In genomic region chr6:144910392-144910791, GRCm38 (mm10) we compare ENCODE assay signal across 25 mouse cellular contexts.
DNase-seq lines count a peak whose midpoint lies in the region; ATAC-seq and TF ChIP-seq lines count a peak whose summit lies in the region.
"Had no signal": no experiment of that assay in that cellular context is flagged by ENCODE, and none has a peak within 500 bp of the region (broad histone marks: within the 10 kb centered on the region; RNA-seq: fewer than 3 reads in every experiment).

No protein-coding gene starts in this region.

- H3K27ac ChIP-seq in midbrain, embryonic 11.5 days (ENCODE audit: low read depth, low read length), result no peak overlapping the region
- no peak overlapping the region for H3K27ac ChIP-seq in midbrain, embryonic 16.5 days (ENCODE audit: low read length)
- no peak overlapping the region for H3K27ac ChIP-seq in CH12.LX (ENCODE audit: insufficient read depth, low read depth)
- no peak overlapping the region for H3K27ac ChIP-seq in lung, postnatal 0 days (ENCODE audit: low read length)
- H3K27ac ChIP-seq: embryonic facial prominence, embryonic 10.5 days; embryonic facial prominence, embryonic 13.5 days; forebrain, embryonic 12.5 days; forebrain, embryonic 15.5 days; heart, embryonic 10.5 days; heart, embryonic 13.5 days; hindbrain, embryonic 13.5 days had no signal

- H3K4me3 ChIP-seq in midbrain, embryonic 11.5 days (ENCODE audit: low read depth, low read length), result no peak overlapping the region
- H3K4me3 ChIP-seq in midbrain, embryonic 16.5 days (ENCODE audit: low read depth, low read length), result no peak overlapping the region
- no peak overlapping the region for H3K4me3 ChIP-seq in CH12.LX (replicated peaks in 1 of 3; ENCODE audit: low read depth in 2 of 3, low read length in 2 of 3, poor library complexity in 1 of 3)
- no peak overlapping the region for H3K4me3 ChIP-seq in lung, postnatal 0 days (ENCODE audit: low read depth, low read length)
- H3K4me3 ChIP-seq: embryonic facial prominence, embryonic 10.5 days; embryonic facial prominence, embryonic 13.5 days; erythroblast, embryonic 14.5 days; forebrain, embryonic 12.5 days; forebrain, embryonic 15.5 days; heart, embryonic 10.5 days; heart, embryonic 13.5 days; hindbrain, embryonic 13.5 days had no signal

- WGBS in midbrain, embryonic 11.5 days, result 91% methylated on average over 6 of the region's 6 CpGs
- 83% methylated on average over 6 of the region's 6 CpGs for WGBS in midbrain, embryonic 16.5 days
- 55% methylated on average over 6 of the region's 6 CpGs for WGBS in lung, postnatal 0 days

- peak; percentile 0 for TF ChIP-seq RAD21 in CH12.LX (IDR thresholded peaks at IDR 0.05; ENCODE audit: low read depth, low read length)

- no peak for TF ChIP-seq CTCF in CH12.LX (conservative IDR thresholded peaks at IDR 0.05 in 1 of 2, IDR thresholded peaks at IDR 0.05 in 1 of 2; ENCODE audit: low read depth in 2 of 2, low read length in 2 of 2)
- no peak for TF ChIP-seq CTCF in lung, postnatal 0 days (IDR thresholded peaks at IDR 0.05)

- no peaks in the 10 kb centered on the region for H3K79me2 ChIP-seq in CH12.LX (replicated peaks; ENCODE audit: control insufficient read depth, extremely low read depth, insufficient read depth, poor library complexity, severe bottlenecking)

- in situ Hi-C loops in CH12.LX (cut with MboI; ENCODE audit: low pct_ligation_motif_present, low pct_unique_long_range_greater_than_20kb, low sequenced_read_pairs), result no loop called here

- no peaks in the 10 kb centered on the region for H3K27me3 ChIP-seq in midbrain, embryonic 11.5 days (ENCODE audit: control insufficient read depth, insufficient read depth, low read length)
- H3K27me3 ChIP-seq in midbrain, embryonic 16.5 days (ENCODE audit: control insufficient read depth, insufficient read depth, low read depth, low read length), result no peaks in the 10 kb centered on the region
- H3K27me3 ChIP-seq in CH12.LX (replicated peaks), result no peaks in the 10 kb centered on the region
- H3K27me3 ChIP-seq in lung, postnatal 0 days (replicated peaks; ENCODE audit: insufficient read depth, low read length), result no peaks in the 10 kb centered on the region
- H3K27me3 ChIP-seq: forebrain, embryonic 12.5 days; forebrain, embryonic 15.5 days; heart, embryonic 13.5 days; hindbrain, embryonic 13.5 days had no signal

- DNase-seq in midbrain, embryonic 11.5 days (ENCODE audit: low spot score, missing footprints), result peak; percentile 41
- peak; percentile 92 for DNase-seq in CH12.LX (ENCODE audit: extremely low read depth)
- DNase-seq in kidney, postnatal 14 days, result no peak
- DNase-seq in lung, postnatal 0 days (ENCODE audit: low spot score), result no peak
- DNase-seq: adrenal gland, adult 8-10 months; adrenal gland, postnatal 25 days; cerebellum, adult 11-12 months; cerebellum, adult 8-10 months; cerebellum, postnatal 10 days; cerebellum, postnatal 36 days; embryo, embryonic 11 days; gastrocnemius, postnatal 25 days; heart, adult 18-20 months had no signal

- no peak for TF ChIP-seq POLR2A in CH12.LX (IDR thresholded peaks at IDR 0.05; ENCODE audit: low read depth, low read length)

- peak; percentile 89 for TF ChIP-seq EP300 in CH12.LX (IDR thresholded peaks at IDR 0.05; ENCODE audit: low read length)
- no peak for TF ChIP-seq EP300 in lung, postnatal 0 days (IDR thresholded peaks at IDR 0.05)

- no peak for ATAC-seq in midbrain, embryonic 11.5 days (ENCODE audit: low FRiP score)
- ATAC-seq in midbrain, embryonic 16.5 days, result no peak
- ATAC-seq in neutrophil, adult 5-6 weeks (ENCODE audit: extremely low read depth, insufficient number of reproducible peaks, low FRiP score, poor library complexity, severe bottlenecking), result peak; percentile 31; the same call in 1 of the 2 replicates
- no peak for ATAC-seq in lung, postnatal 0 days
- ATAC-seq: activated CD4-positive, CD25-positive, alpha-beta regulatory T cell, adult 4 months; forebrain, embryonic 15.5 days; hindbrain, embryonic 16.5 days had no signal

- H3K36me3 ChIP-seq in midbrain, embryonic 11.5 days (ENCODE audit: control insufficient read depth, insufficient read depth, low read length), result no peaks in the 10 kb centered on the region
- H3K36me3 ChIP-seq in midbrain, embryonic 16.5 days (ENCODE audit: control insufficient read depth, insufficient read depth, low read length), result no peaks in the 10 kb centered on the region
- H3K36me3 ChIP-seq in CH12.LX (replicated peaks in 1 of 2; ENCODE audit: control insufficient read depth in 1 of 2, insufficient read depth in 1 of 2, low read length in 1 of 2), result no peaks in the 10 kb centered on the region
- no peaks in the 10 kb centered on the region for H3K36me3 ChIP-seq in lung, postnatal 0 days (ENCODE audit: insufficient read depth, low read length)
- H3K36me3 ChIP-seq: embryonic facial prominence, embryonic 10.5 days; embryonic facial prominence, embryonic 13.5 days; forebrain, embryonic 12.5 days; forebrain, embryonic 15.5 days; heart, embryonic 10.5 days; heart, embryonic 13.5 days; hindbrain, embryonic 13.5 days had no signal

- dilution Hi-C loops in CH12.LX (cut with MboI; ENCODE audit: extremely low pct_ligation_motif_present, extremely low pct_unique_long_range_greater_than_20kb, low sequenced_read_pairs), result no loop called here

- no peak overlapping the region for H3K4me2 ChIP-seq in midbrain, embryonic 11.5 days
- no peak overlapping the region for H3K4me2 ChIP-seq in midbrain, embryonic 16.5 days (ENCODE audit: low read length)
- peak overlapping the region; percentile 14 for H3K4me2 ChIP-seq in CH12.LX (ENCODE audit: insufficient read depth, low read depth, poor library complexity, severe bottlenecking)
- H3K4me2 ChIP-seq in lung, postnatal 0 days (replicated peaks; ENCODE audit: low read depth, low read length), result no peak overlapping the region
- H3K4me2 ChIP-seq: embryonic facial prominence, embryonic 13.5 days; forebrain, embryonic 12.5 days; forebrain, embryonic 15.5 days; heart, embryonic 13.5 days; hindbrain, embryonic 13.5 days had no signal

- no peak overlapping the region for H3K9ac ChIP-seq in midbrain, embryonic 11.5 days (ENCODE audit: low read length)
- no peak overlapping the region for H3K9ac ChIP-seq in midbrain, embryonic 16.5 days (ENCODE audit: low read depth, low read length)
- H3K9ac ChIP-seq in CH12.LX (ENCODE audit: insufficient read depth, low read depth), result no peak overlapping the region
- no peak overlapping the region for H3K9ac ChIP-seq in lung, postnatal 0 days (replicated peaks; ENCODE audit: low read depth)
- H3K9ac ChIP-seq: embryonic facial prominence, embryonic 13.5 days; forebrain, embryonic 12.5 days; forebrain, embryonic 15.5 days; heart, embryonic 13.5 days; hindbrain, embryonic 13.5 days had no signal

- no peaks in the 10 kb centered on the region; the same call in 1 of the 2 replicates for H3K9me3 ChIP-seq in midbrain, embryonic 11.5 days (ENCODE audit: control insufficient read depth, low read length)
- H3K9me3 ChIP-seq in midbrain, embryonic 16.5 days (replicated peaks; ENCODE audit: control insufficient read depth, low read length, poor library complexity, severe bottlenecking), result 0 out of 2 replicates have a peak, but pooled peaks cover 2% of the 10 kb centered on the region
- peaks cover 13% of the 10 kb centered on the region for H3K9me3 ChIP-seq in CH12.LX (replicated peaks; ENCODE audit: low read length)
- no peaks in the 10 kb centered on the region for H3K9me3 ChIP-seq in lung, postnatal 0 days (ENCODE audit: low read length)
- H3K9me3 ChIP-seq: embryonic facial prominence, embryonic 10.5 days; embryonic facial prominence, embryonic 13.5 days; forebrain, embryonic 12.5 days; forebrain, embryonic 15.5 days; heart, embryonic 10.5 days; heart, embryonic 13.5 days; hindbrain, embryonic 13.5 days had no signal

- no peaks in the 10 kb centered on the region for H3K4me1 ChIP-seq in midbrain, embryonic 11.5 days (ENCODE audit: control insufficient read depth, insufficient read depth, low read length)
- H3K4me1 ChIP-seq in midbrain, embryonic 16.5 days (ENCODE audit: control insufficient read depth, insufficient read depth, low read length), result no peaks in the 10 kb centered on the region
- peaks cover 5 to 40% of the 10 kb centered on the region in 2 experiments for H3K4me1 ChIP-seq in CH12.LX (ENCODE audit: control insufficient read depth in 1 of 2, insufficient read depth in 2 of 2)
- no peaks in the 10 kb centered on the region for H3K4me1 ChIP-seq in lung, postnatal 0 days (ENCODE audit: insufficient read depth, low read depth, low read length)
- H3K4me1 ChIP-seq: embryonic facial prominence, embryonic 13.5 days; forebrain, embryonic 12.5 days; forebrain, embryonic 15.5 days had no signal

TF ChIP-seq in CH12.LX, 34 proteins besides CTCF, POLR2A, EP300 and RAD21 (continues in another document):
- TF ChIP-seq MAZ (IDR thresholded peaks at IDR 0.05; ENCODE audit: low read depth, low read length) (peak; percentile 60; the same call in 1 of the 2 replicates), MAX (IDR thresholded peaks at IDR 0.05; ENCODE audit: low read length) (no peak), TBP (conservative IDR thresholded peaks at IDR 0.05; ENCODE audit: low read depth, low read length) (no peak), NRF1 (IDR thresholded peaks at IDR 0.05; ENCODE audit: low read depth, low read length) (no peak), USF2 (conservative IDR thresholded peaks at IDR 0.05; ENCODE audit: low read depth, low read length) (no peak), ELF1 (IDR thresholded peaks at IDR 0.05; ENCODE audit: low read depth, low read length) (no peak), TCF12 (IDR thresholded peaks at IDR 0.05; ENCODE audit: low read depth, low read length) (peak; percentile 80; the same call in 1 of the 2 replicates), SMC3 (IDR thresholded peaks at IDR 0.05; ENCODE audit: low read depth, low read length) (no peak; the same call in 1 of the 2 replicates), JUND (conservative IDR thresholded peaks at IDR 0.05; ENCODE audit: low read depth, low read length) (peak; percentile 56), MYC (IDR thresholded peaks at IDR 0.05; ENCODE audit: low read depth, low read length) (no peak), ZMIZ1 (IDR thresholded peaks at IDR 0.05; ENCODE audit: low read depth, low read length) (no peak), GABPA (IDR thresholded peaks at IDR 0.05; ENCODE audit: insufficient replicate concordance, low read depth, low read length) (no peak), HCFC1 (IDR thresholded peaks at IDR 0.05; ENCODE audit: low read depth, low read length) (no peak), RCOR1 (conservative IDR thresholded peaks at IDR 0.05; ENCODE audit: low read depth, low read length) (0 out of 2 replicates have a peak, but pooled peaks have one; percentile 11), CHD1 (IDR thresholded peaks at IDR 0.05; ENCODE audit: low read depth, low read length) (no peak), ZKSCAN1 (IDR thresholded peaks at IDR 0.05; ENCODE audit: borderline replicate concordance, low read depth, low read length) (no peak), CHD2 (IDR thresholded peaks at IDR 0.05; ENCODE audit: low read length) (0 out of 2 replicates have a peak, but pooled peaks have one; percentile 35), PAX5 (IDR thresholded peaks at IDR 0.05; ENCODE audit: low read length) (no peak), NELFE (IDR thresholded peaks at IDR 0.05; ENCODE audit: low read depth, low read length) (no peak)

Comparison
In these comparisons a context has a peak if more than half of its experiments do, and no peak if none do; other contexts are left out.
1. DNase-seq: peak in midbrain, embryonic 11.5 days (single experiment) and CH12.LX (single experiment); none in kidney, postnatal 14 days (single experiment) and lung, postnatal 0 days (single experiment).